Mouse (Mus musculus) gastrocnemius, postnatal 14 days (tissue): Measurements from ENCODE around the gene Adm. TPM values are rescaled to one million over a fixed set of nuclear protein-coding genes. Genes with fewer than 3 reads are reported as not detected.
"Not testable (repeated sequence)": the region's sequence is repeated elsewhere in the genome, so short reads cannot be mapped to it uniquely, and the experiment has no call there.

ENCODE experiments used
- DNase-seq: peaks from one replicate; pipeline ENCODE4 v3.0.0; 2021; ENCODE audit warnings: mixed read lengths
- intact Hi-C: fragments of 180-260 bp; cut with DNase I; formaldehyde crosslinking; loops from one replicate; pipeline ENCODE4 v1.15.1; 2025; ENCODE audit warnings: low total_unique reads
- long read RNA-seq, 2 experiments: library from polyadenylated mRNA; stranded (forward); transcript quantifications; one replicate each; pipeline ENCODE4 v2.0.0; 2021
- total RNA-seq, 2 experiments: library from RNA; stranded (reverse); gene quantifications; 2 replicates each; pipeline ENCODE4 v1.2.3; 2021

Adm gene
- 1 to 10 TPM; 5.6 to 6.1 TPM for total RNA-seq
- long read RNA-seq, experiment 1, transcript Adm-201 (4 exons, 1,390 nt), result major isoform, 8 of 8 reads
- long read RNA-seq, experiment 1, partial matches to known transcripts, result 0 of 8 reads
- long read RNA-seq, experiment 1, other reads (novel, unspliced or antisense), result 0 of 8 reads
- long read RNA-seq, experiment 2, transcript Adm-201 (4 exons, 1,390 nt), result major isoform, 6 of 7 reads
- long read RNA-seq, experiment 2, partial matches to known transcripts, result 0 of 7 reads
- long read RNA-seq, experiment 2, other reads (novel, unspliced or antisense), result 1 of 7 reads

- peak; percentile 85 for DNase-seq
- intact Hi-C loops, result loop anchor here (5.0 to 10.0 kb wide), 2 partner anchors 75 to 193 kb away; no protein-coding TSS in a partner anchor
These were observed at the start of gene Adm for GRCm38 (mm10) chr7:110627486-110628272. Gene Adm (plus strand): TSS chr7:110627661.

GRCm38 (mm10) chr7:110583705-110584104 lies 43.8 kb upstream of the Adm start:
- intact Hi-C loops, result no loop called here
- no peak for DNase-seq

- DNase-seq, result no peak
- intact Hi-C loops, result no loop called here
These were observed 43.3 kb upstream of the Adm start for GRCm38 (mm10) chr7:110584159-110584558.

- DNase-seq, result no peak
- intact Hi-C loops, result no loop called here
These were observed 42.2 kb upstream of the Adm start for GRCm38 (mm10) chr7:110585250-110585649.

GRCm38 (mm10) chr7:110587721-110588120 lies 39.7 kb upstream of the Adm start:
- intact Hi-C loops, result no loop called here

DNA sequence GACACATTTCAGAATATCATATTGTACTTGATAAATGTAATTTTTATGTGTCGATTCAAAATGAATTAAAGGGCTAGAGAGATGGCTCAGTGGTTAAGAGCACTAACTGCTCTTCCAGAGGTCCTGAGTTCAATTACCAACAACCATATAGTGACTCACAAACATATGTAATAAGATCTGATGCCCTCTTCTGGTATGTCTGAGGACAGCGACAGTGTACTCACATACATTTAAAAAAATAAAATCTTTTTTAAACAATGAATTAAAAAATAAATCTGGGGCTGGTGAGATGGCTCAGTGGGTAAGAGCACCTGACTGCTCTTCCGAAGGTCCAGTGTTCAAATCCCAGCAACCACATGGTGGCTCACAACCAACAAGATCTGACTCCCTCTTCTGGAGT lies 33.5 kb upstream of the Adm start:
- DNase-seq, intact Hi-C loops: not testable (repeated sequence)

More at GRCm38 (mm10) chr7:110587721-110588120, 39.7 kb upstream of the Adm start:
- no peak for DNase-seq

GRCm38 (mm10) chr7:110597141-110597540 lies 30.3 kb upstream of the Adm start:
- intact Hi-C loops, result no loop called here
- no peak for DNase-seq

DNA sequence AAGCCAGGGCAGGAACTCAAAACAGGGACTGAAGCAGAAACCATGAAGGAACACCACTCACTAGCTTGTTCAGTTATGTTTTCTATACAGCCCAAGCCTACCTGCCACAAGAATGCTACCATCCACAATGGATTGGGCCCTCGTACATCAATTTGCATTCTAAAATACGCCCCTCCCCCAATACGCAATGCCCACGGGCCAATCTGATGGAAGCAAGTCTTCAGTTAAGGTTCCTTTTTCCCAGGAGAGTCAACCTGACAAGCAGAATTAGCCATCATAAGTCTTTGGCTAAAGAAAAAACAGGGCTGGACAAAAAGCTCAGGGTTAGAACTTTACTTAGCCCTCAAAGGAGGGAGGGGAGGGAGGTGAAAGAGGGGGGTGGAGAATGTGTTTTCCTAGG lies 22.0 kb upstream of the Adm start:
- no peak for DNase-seq
- intact Hi-C loops, result no loop called here

DNA sequence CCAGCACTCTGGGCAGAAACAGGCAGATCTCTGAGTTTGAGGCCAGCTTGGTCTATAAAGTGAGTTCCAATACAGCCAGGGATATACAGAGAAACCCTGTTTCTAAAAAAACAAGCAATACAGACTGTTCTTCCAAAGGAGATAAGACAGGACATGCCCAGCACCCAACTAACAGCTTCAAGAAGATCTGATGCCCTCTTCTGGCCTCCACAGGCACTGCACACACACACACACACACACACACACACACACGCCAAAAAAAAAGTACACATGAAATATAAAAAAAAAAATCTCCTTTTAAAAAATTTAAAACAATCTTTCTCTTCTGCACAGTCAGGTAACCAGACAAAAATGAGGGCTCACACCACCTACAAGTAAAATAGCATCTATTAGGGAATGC lies 20.6 kb upstream of the Adm start:
- DNase-seq, result no peak
- intact Hi-C loops, result no loop called here

DNA sequence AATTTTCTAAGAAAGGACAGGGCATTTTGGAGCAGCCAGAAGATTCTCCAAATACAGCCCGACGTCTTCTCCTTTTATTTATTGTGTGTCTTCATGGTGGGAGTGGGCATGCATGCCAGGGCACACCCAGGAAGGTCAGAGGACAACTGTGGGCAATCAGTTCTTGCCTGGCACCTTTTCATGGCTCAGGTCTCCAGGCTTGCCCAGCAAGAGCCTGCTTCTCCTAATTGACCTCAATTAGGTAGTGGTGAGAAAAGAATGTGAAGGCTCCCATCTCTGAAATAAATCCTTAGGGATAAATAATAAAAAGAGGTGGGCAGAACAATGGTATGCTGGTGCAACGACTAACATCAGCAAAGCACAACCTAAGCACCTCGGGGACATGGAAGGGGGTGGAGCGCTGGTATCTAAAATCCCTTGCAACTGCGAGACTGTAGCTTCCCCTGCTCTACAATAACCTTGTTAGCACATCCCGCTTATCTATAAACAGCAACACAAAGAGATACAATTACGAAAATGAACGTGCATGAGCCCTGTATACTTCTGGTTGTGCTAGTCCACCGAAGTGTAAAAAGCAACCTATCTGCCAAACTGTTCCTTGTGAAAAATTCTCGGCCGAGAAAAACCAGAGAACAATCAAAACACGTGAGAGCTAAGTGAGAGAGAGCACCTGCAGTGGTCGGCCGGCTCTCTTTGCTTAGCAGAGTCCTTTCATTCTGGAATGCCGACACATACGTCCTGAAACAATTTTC lies 13.9 kb upstream of the Adm start:
- no peak for DNase-seq
- intact Hi-C loops, result no loop called here

- intact Hi-C loops, result no loop called here
- peak; percentile 81 for DNase-seq
These were observed 13.1 kb upstream of the Adm start, which contains the start of gene Sbf2 for GRCm38 (mm10) chr7:110614133-110615063. Gene Sbf2 (minus strand): TSS chr7:110614922.

- intact Hi-C loops, result no loop called here
These were observed 12.3 kb upstream of the Adm start for GRCm38 (mm10) chr7:110615151-110615631.

GRCm38 (mm10) chr7:110615792-110616191 lies 11.7 kb upstream of the Adm start:
- no peak for DNase-seq
- intact Hi-C loops, result no loop called here

More at GRCm38 (mm10) chr7:110615151-110615631, 12.3 kb upstream of the Adm start:
- peak; percentile 61 for DNase-seq

DNA sequence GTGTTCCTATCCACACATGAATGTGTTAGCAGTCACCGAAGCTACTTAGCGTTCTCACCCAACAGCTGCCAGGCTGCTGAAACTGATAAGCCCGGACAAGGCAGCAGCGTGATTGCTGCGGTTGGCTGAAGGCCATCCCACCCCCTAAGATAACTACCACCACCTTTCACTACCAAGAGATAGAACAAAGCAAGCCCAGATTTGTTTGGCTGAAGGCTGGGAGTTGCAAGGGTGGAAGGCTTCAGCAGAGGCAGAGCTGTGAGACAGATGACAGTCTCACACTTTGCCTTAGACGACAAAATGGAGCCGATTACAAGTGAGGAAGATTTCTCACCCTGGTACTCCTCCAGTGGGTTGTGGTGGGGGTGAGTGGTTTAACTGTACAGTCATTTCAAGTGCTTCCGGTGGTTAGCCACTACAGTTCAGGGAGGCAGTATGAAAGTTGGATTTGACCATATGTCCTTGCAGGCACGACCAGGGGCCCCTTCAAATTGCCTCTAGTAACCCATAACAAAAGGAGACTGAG lies 8.3 kb upstream of the Adm start:
- intact Hi-C loops, result no loop called here
- no peak for DNase-seq

DNA sequence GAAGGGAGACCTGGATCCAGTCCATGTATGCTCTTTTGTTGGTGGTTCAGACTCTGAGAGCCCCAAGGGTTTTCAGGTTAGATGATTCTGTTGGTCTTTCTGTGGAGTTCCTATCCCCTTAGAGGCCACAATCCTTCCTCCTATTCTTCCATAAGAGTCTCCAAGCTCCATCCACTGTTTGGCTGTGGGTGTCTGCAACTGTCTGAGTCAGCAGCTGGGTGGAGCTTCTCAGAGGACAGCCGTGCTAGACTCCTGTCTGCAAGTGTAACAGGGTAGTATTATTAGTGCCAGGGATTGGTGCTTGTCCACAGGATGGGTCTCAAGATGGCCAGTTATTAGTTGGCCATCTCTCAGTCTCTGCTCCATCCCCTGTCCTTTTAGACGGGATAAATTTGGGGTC lies 3.4 kb upstream of the Adm start:
- intact Hi-C loops, result loop anchor here (10.0 kb wide), 1 partner anchor 189 kb away; no protein-coding TSS in a partner anchor
- no peak for DNase-seq

DNA sequence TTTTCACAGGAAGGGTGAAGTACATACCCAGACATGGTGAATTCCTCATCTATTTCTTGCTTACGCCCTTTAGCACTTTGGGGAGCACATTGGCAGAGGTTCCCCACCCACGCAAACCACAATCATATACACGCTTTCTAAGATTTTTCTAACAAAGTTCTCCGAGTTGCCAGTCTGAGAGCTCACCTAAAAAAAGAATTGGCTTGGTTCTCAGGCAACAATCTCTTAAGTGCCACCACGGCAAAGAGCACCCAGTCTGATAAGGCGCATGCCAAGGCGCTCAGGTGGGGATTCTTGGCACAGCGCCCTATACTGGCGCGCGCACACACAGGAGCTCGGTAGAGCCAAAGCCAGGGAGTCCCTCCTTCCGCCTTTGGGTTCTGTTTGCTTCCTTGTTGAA lies 2.5 kb upstream of the Adm start:
- intact Hi-C loops, result loop anchor here (5.0 to 10.0 kb wide), 2 partner anchors 73 to 190 kb away; no protein-coding TSS in a partner anchor
- DNase-seq, result no peak

DNA sequence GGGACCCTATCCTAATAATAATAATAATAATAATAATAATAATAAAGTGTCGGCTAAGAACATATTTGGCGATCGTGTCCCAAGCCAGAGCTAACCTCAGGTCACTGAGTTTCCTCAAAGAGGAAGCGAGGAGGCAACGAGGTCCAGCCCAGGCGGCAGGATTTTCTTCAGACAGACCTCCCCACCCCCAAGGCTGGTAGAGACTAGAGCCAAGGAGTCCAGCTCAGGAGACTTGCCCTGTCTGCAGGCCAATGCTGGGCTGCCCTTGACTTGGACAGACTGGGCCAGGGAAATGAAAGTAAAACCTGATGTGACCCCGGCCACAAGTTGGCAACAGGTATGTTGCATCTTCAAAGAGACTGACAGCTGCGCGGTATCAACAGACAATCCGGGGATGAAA lies 2.0 kb upstream of the Adm start:
- no peak for DNase-seq
- intact Hi-C loops, result loop anchor here (5.0 to 10.0 kb wide), 2 partner anchors 73 to 191 kb away; no protein-coding TSS in a partner anchor
